Mouse (Mus musculus) hindbrain, embryonic 15.5 days (tissue): Measurements from ENCODE around the gene Polr2f. TPM values are rescaled to one million over a fixed set of nuclear protein-coding genes. Genes with fewer than 3 reads are reported as not detected.

ENCODE experiments used
- ATAC-seq: fragments of 200-750 bp; cut with Nextera tagmentation; 2 replicates; pipeline ENCODE4 v1.8.0; 2017; ENCODE audit warnings: low read depth, moderate number of reproducible peaks, moderate TSS enrichment; ENCODE audit not compliant: low FRiP score
- H3K27ac ChIP-seq: fragments of 300-500 bp; sonication (generic); replicated peaks from 2 replicates; pipeline ENCODE4 v1.5.1; 2015; ENCODE audit warnings: mild to moderate bottlenecking, inconsistent platforms
- H3K27me3 ChIP-seq: fragments of 300-500 bp; sonication (generic); 2 replicates; pipeline ENCODE4 v1.6.1; 2015; ENCODE audit warnings: control low read depth, inconsistent platforms
- H3K36me3 ChIP-seq: fragments of 300-500 bp; sonication (generic); 2 replicates; pipeline ENCODE4 v1.6.1; 2015; ENCODE audit warnings: control low read depth, inconsistent platforms
- H3K4me1 ChIP-seq: fragments of 300-500 bp; sonication (generic); replicated peaks from 2 replicates; pipeline ENCODE4 v1.6.1; 2015; ENCODE audit warnings: control low read depth, inconsistent platforms
- H3K4me2 ChIP-seq: fragments of 300-500 bp; sonication (generic); 2 replicates; pipeline ENCODE4 v1.6.1; 2015; ENCODE audit warnings: moderate library complexity, mild to moderate bottlenecking, inconsistent platforms
- H3K4me3 ChIP-seq: fragments of 300-500 bp; sonication (generic); 2 replicates; pipeline ENCODE4 v1.5.1; 2015; ENCODE audit warnings: mild to moderate bottlenecking, inconsistent platforms
- H3K9ac ChIP-seq: fragments of 300-500 bp; sonication (generic); 2 replicates; pipeline ENCODE4 v1.6.1; 2015; ENCODE audit warnings: inconsistent platforms
- H3K9me3 ChIP-seq: fragments of 300-500 bp; sonication (generic); 2 replicates; pipeline ENCODE4 v1.6.1; 2016; ENCODE audit warnings: control low read depth, inconsistent platforms
- WGBS: fragments of 180-500 bp; shearing (Covaris S2); methylation state at CpG from one replicate; pipeline ENCODE4 v1.1.7; 2015; 5-methylcytosine and 5-hydroxymethylcytosine counted together
- polyA plus RNA-seq: library from polyadenylated mRNA; unstranded; fragments of >200 nt; fragmentation: Nextera tagmentation; extraction: Ambion mirVana; gene quantifications from 2 replicates; pipeline ENCODE4 v1.2.1, GENCODE M21; 2015

Gene Polr2f
- polyA plus RNA-seq, 1 experiment from 2014 or later: 258 TPM

GRCm38 (mm10) chr15:79123751-79124150, 17.1 kb upstream of the Polr2f start:
- 87% methylated on average over 6 of the region's 6 CpGs for WGBS

GRCm38 (mm10) chr15:79124331-79124875, 16.4 kb upstream of the Polr2f start:
- Histone ChIP-seq H3K27ac (no peak overlapping the region), H3K36me3 (peaks cover 51% of the 10 kb centered on the region), H3K4me3 (no peak overlapping the region), H3K9me3 (no peaks in the 10 kb centered on the region), H3K4me1 (no peaks in the 10 kb centered on the region), H3K27me3 (no peaks in the 10 kb centered on the region), H3K9ac (no peak overlapping the region), H3K4me2 (no peak overlapping the region)
- ATAC-seq: no peak
- 86% methylated on average over 10 of the region's 10 CpGs for WGBS

More at GRCm38 (mm10) chr15:79123751-79124150, 17.1 kb upstream of the Polr2f start:
- H3K9ac ChIP-seq: no peak overlapping the region
- H3K36me3 ChIP-seq: peaks cover 48% of the 10 kb centered on the region
- no peak overlapping the region for H3K27ac ChIP-seq
- H3K4me1 ChIP-seq: no peaks in the 10 kb centered on the region
- H3K9me3 ChIP-seq: no peaks in the 10 kb centered on the region
- H3K27me3 ChIP-seq: no peaks in the 10 kb centered on the region
- H3K4me3 ChIP-seq: no peak overlapping the region
- ATAC-seq: no peak
- no peak overlapping the region for H3K4me2 ChIP-seq

GRCm38 (mm10) chr15:79126217-79126932, 14.4 kb upstream of the Polr2f start:
- Histone ChIP-seq H3K36me3 (peaks cover 59% of the 10 kb centered on the region), H3K27me3 (no peaks in the 10 kb centered on the region), H3K9ac (no peak overlapping the region), H3K4me2 (no peak overlapping the region), H3K4me3 (no peak overlapping the region), H3K9me3 (no peaks in the 10 kb centered on the region), H3K4me1 (no peaks in the 10 kb centered on the region), H3K27ac (no peak overlapping the region)
- 82% methylated on average over 13 of the region's 13 CpGs for WGBS
- ATAC-seq: no peak

GRCm38 (mm10) chr15:79127101-79127500, 13.7 kb upstream of the Polr2f start:
- WGBS: 93% methylated on average over 12 of the region's 12 CpGs
- H3K36me3 ChIP-seq: peaks cover 63% of the 10 kb centered on the region

GRCm38 (mm10) chr15:79128208-79128607, 12.6 kb upstream of the Polr2f start:
- ATAC-seq: no peak
- H3K36me3 ChIP-seq: peaks cover 73% of the 10 kb centered on the region
- no peak overlapping the region for H3K4me3 ChIP-seq
- no peak overlapping the region for H3K9ac ChIP-seq
- no peaks in the 10 kb centered on the region for H3K4me1 ChIP-seq
- no peak overlapping the region for H3K4me2 ChIP-seq
- no peaks in the 10 kb centered on the region for H3K9me3 ChIP-seq
- H3K27me3 ChIP-seq: no peaks in the 10 kb centered on the region
- no peak overlapping the region for H3K27ac ChIP-seq
- WGBS: 91% methylated on average over 5 of the region's 5 CpGs

More at GRCm38 (mm10) chr15:79127101-79127500, 13.7 kb upstream of the Polr2f start:
- H3K9ac ChIP-seq: no peak overlapping the region
- ATAC-seq: no peak
- no peaks in the 10 kb centered on the region for H3K27me3 ChIP-seq
- H3K27ac ChIP-seq: no peak overlapping the region
- H3K4me2 ChIP-seq: no peak overlapping the region
- H3K9me3 ChIP-seq: no peaks in the 10 kb centered on the region
- no peaks in the 10 kb centered on the region for H3K4me1 ChIP-seq
- H3K4me3 ChIP-seq: no peak overlapping the region

GRCm38 (mm10) chr15:79129311-79129710, 11.5 kb upstream of the Polr2f start:
- no peaks in the 10 kb centered on the region for H3K9me3 ChIP-seq
- H3K9ac ChIP-seq: no peak overlapping the region
- H3K4me2 ChIP-seq: no peak overlapping the region
- H3K27me3 ChIP-seq: no peaks in the 10 kb centered on the region
- WGBS: 87% methylated on average over 7 of the region's 7 CpGs
- H3K4me3 ChIP-seq: no peak overlapping the region
- H3K36me3 ChIP-seq: peaks cover 75% of the 10 kb centered on the region
- no peaks in the 10 kb centered on the region for H3K4me1 ChIP-seq
- H3K27ac ChIP-seq: no peak overlapping the region
- no peak for ATAC-seq

GRCm38 (mm10) chr15:79130782-79131181, 10.0 kb upstream of the Polr2f start:
- Histone ChIP-seq H3K4me1 (no peaks in the 10 kb centered on the region), H3K4me3 (no peak overlapping the region), H3K9ac (no peak overlapping the region), H3K9me3 (no peaks in the 10 kb centered on the region), H3K27ac (no peak overlapping the region), H3K4me2 (no peak overlapping the region), H3K36me3 (peaks cover 69% of the 10 kb centered on the region), H3K27me3 (no peaks in the 10 kb centered on the region)
- 89% methylated on average over 10 of the region's 10 CpGs for WGBS
- ATAC-seq: no peak

GRCm38 (mm10) chr15:79131442-79131841, 9.4 kb upstream of the Polr2f start:
- Histone ChIP-seq H3K36me3 (peaks cover 66% of the 10 kb centered on the region), H3K9ac (no peak overlapping the region), H3K27me3 (no peaks in the 10 kb centered on the region), H3K4me2 (no peak overlapping the region), H3K9me3 (no peaks in the 10 kb centered on the region), H3K4me1 (no peaks in the 10 kb centered on the region), H3K4me3 (no peak overlapping the region), H3K27ac (no peak overlapping the region)
- ATAC-seq: no peak
- 77% methylated on average over 7 of the region's 7 CpGs for WGBS

- no peak overlapping the region for H3K4me2 ChIP-seq
- peaks cover 51% of the 10 kb centered on the region for H3K36me3 ChIP-seq
- no peak overlapping the region for H3K9ac ChIP-seq
- ATAC-seq: no peak
- no peaks in the 10 kb centered on the region for H3K9me3 ChIP-seq
- 89% methylated on average over 6 of the region's 6 CpGs for WGBS
- H3K27me3 ChIP-seq: no peaks in the 10 kb centered on the region
- H3K4me1 ChIP-seq: no peaks in the 10 kb centered on the region
- no peak overlapping the region for H3K27ac ChIP-seq
- H3K4me3 ChIP-seq: no peak overlapping the region
Observed at GRCm38 (mm10) chr15:79133191-79133661, 7.6 kb upstream of the Polr2f start.

- Histone ChIP-seq H3K36me3 (peaks cover 42% of the 10 kb centered on the region), H3K9me3 (no peaks in the 10 kb centered on the region)
Observed at GRCm38 (mm10) chr15:79134496-79135270, 6.1 kb upstream of the Polr2f start.

GRCm38 (mm10) chr15:79135332-79135731, 5.5 kb upstream of the Polr2f start:
- H3K9ac ChIP-seq: no peak overlapping the region
- H3K27me3 ChIP-seq: no peaks in the 10 kb centered on the region
- no peak overlapping the region for H3K4me3 ChIP-seq
- H3K4me1 ChIP-seq: peaks cover 3% of the 10 kb centered on the region
- 73% methylated on average over 9 of the region's 9 CpGs for WGBS
- peak; percentile 8; the same call in 1 of the 2 replicates for ATAC-seq
- peaks cover 35% of the 10 kb centered on the region for H3K36me3 ChIP-seq
- H3K9me3 ChIP-seq: no peaks in the 10 kb centered on the region
- no peak overlapping the region for H3K4me2 ChIP-seq
- H3K27ac ChIP-seq: no peak overlapping the region

More at GRCm38 (mm10) chr15:79134496-79135270, 6.1 kb upstream of the Polr2f start:
- no peak overlapping the region for H3K9ac ChIP-seq
- no peak overlapping the region for H3K4me3 ChIP-seq
- no peak overlapping the region for H3K27ac ChIP-seq
- no peak overlapping the region for H3K4me2 ChIP-seq
- ATAC-seq: no peak
- no peaks in the 10 kb centered on the region for H3K4me1 ChIP-seq
- no peaks in the 10 kb centered on the region for H3K27me3 ChIP-seq
- 87% methylated on average over 9 of the region's 9 CpGs for WGBS
